Mouse (Mus musculus): ENCODE measurements at regions not wholly inside any gene's neighbourhood (a gene's known extent, or its start where the extent isn't known, plus 50 kb on each side); places are given as distances from the start of the nearest gene placed in this dataset.

DNA sequence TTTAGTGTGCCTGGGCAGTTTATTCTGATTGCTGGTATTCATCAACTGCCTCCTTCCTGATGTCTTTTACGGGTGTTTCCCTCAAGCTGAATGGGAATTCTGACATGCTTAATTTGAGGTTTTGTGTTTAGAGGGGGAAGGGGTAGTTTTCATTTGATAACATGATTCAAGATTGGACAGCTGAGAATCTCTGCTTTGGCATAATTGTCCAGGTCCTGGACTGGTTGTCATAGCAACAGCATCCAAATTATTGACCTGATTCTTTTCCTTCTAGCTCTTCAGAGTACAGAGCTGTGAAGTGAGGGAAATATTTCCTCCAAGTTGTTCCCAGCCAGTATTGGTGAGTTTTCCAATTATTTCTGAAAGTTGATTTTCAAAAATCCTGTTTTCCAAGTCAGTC lies 137.7 kb upstream of the Prkcq start:
- no peak overlapping the region for H3K27ac ChIP-seq
- no peak overlapping the region for H3K9ac ChIP-seq (ENCODE audit: low read depth, low read length)
- DNase-seq (ENCODE audit: low spot score) (no peak), ATAC-seq (replicated peaks; ENCODE audit: low FRiP score, low read depth) (no peak)
- 56% methylated on average over 1 of the region's 1 CpGs for WGBS
- H3K9me3 ChIP-seq (replicated peaks; ENCODE audit: low read length) = no peaks in the 10 kb centered on the region
- no peaks in the 10 kb centered on the region for H3K27me3 ChIP-seq (ENCODE audit: insufficient read depth, low read length)
- no peak overlapping the region for H3K4me3 ChIP-seq (replicated peaks; ENCODE audit: low read depth, low read length)
- TF ChIP-seq CTCF (IDR thresholded peaks at IDR 0.05; ENCODE audit: low read depth) = no peak
- H3K4me1 ChIP-seq (replicated peaks; ENCODE audit: insufficient read depth, low read length) = no peaks in the 10 kb centered on the region
- H3K4me2 ChIP-seq (ENCODE audit: low read length) = no peak overlapping the region
- H3K36me3 ChIP-seq (ENCODE audit: insufficient read depth, low read length) = no peaks in the 10 kb centered on the region

DNA sequence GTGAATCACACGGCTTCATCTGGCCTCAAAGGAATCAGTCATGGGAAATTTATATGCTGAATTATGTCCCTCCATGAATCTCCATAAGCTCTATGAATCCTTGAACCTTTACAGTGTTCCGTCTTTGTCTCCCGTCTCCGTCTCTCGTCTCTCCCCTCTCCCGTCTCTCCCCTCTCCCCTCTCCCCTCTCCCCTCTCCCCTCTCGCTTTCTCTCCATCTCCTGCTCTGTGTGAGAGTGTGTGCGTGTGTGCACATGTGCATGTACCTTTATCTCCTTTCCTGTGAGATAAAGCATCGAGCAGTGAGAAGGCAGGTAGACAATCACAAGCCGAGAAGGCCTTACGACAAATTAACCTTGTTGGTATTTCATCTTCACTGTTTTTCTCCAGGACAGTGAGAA lies 134.6 kb upstream of the Prkcq start:
- H3K4me2 ChIP-seq (ENCODE audit: low read length) = no peak overlapping the region
- no peaks in the 10 kb centered on the region for H3K36me3 ChIP-seq (ENCODE audit: insufficient read depth, low read length)
- ATAC-seq (replicated peaks; ENCODE audit: low FRiP score, low read depth) = no peak
- no peak for DNase-seq (ENCODE audit: low spot score)
- no peaks in the 10 kb centered on the region for H3K27me3 ChIP-seq (ENCODE audit: insufficient read depth, low read length)
- no peak for TF ChIP-seq CTCF (IDR thresholded peaks at IDR 0.05; ENCODE audit: low read depth)
- H3K9ac ChIP-seq (ENCODE audit: low read depth, low read length) = no peak overlapping the region
- no peak overlapping the region for H3K27ac ChIP-seq
- H3K9me3 ChIP-seq (replicated peaks; ENCODE audit: low read length) = no peaks in the 10 kb centered on the region
- H3K4me3 ChIP-seq (replicated peaks; ENCODE audit: low read depth, low read length) = no peak overlapping the region
- H3K4me1 ChIP-seq (replicated peaks; ENCODE audit: insufficient read depth, low read length) = no peaks in the 10 kb centered on the region
- 73% methylated on average over 11 of the region's 11 CpGs for WGBS

DNA sequence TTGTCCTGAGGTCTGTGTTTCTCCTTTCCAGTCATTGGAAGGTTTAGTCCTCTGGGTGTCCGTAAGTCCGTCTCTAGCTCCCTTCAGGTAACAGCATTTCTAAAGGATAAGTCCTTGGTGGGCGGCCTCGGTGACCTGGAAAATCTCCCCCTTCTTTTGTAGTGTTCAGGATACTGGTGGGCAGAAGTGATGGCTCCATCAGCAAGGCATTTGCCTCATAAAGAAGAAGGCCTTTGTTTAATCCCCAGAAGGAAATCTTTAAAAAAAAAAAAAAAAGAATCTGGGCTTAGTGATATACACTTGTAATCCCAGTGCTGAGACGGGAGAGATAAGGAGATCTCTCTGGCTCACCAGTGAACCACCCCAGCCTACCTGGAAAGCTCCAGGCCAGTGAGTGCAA lies 133.5 kb upstream of the Prkcq start:
- WGBS = 93% methylated on average over 5 of the region's 5 CpGs
- Histone ChIP-seq H3K9ac (ENCODE audit: low read depth, low read length) (no peak overlapping the region), H3K36me3 (ENCODE audit: insufficient read depth, low read length) (no peaks in the 10 kb centered on the region), H3K27me3 (ENCODE audit: insufficient read depth, low read length) (no peaks in the 10 kb centered on the region), H3K4me2 (ENCODE audit: low read length) (no peak overlapping the region), H3K4me1 (replicated peaks; ENCODE audit: insufficient read depth, low read length) (no peaks in the 10 kb centered on the region), H3K4me3 (replicated peaks; ENCODE audit: low read depth, low read length) (no peak overlapping the region), H3K9me3 (replicated peaks; ENCODE audit: low read length) (no peaks in the 10 kb centered on the region), H3K27ac (no peak overlapping the region)
- DNase-seq (ENCODE audit: low spot score) (no peak), ATAC-seq (replicated peaks; ENCODE audit: low FRiP score, low read depth) (no peak)
- TF ChIP-seq CTCF (IDR thresholded peaks at IDR 0.05; ENCODE audit: low read depth) = no peak

DNA sequence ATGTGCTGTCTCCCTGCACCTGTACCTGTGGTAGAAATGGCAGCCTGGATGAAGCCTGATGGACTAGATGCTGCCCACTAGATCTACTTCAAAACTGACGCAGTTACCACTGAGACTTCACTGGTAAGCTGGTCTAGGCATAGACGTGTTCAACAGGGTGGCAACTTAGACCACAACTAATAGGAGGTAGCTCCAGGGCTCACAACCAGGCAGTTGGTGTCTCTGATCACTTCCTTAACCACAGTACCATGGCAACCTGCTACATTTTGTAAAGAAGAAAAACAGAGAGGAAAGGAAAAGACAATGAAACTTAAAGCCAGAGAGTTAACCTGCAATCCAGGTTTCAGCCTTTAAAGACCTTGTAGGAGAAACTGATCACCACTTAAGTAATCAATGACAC lies 131.9 kb upstream of the Prkcq start:
- DNase-seq (ENCODE audit: low spot score) = no peak
- Histone ChIP-seq H3K4me1 (replicated peaks; ENCODE audit: insufficient read depth, low read length) (no peaks in the 10 kb centered on the region), H3K27ac (no peak overlapping the region), H3K9me3 (replicated peaks; ENCODE audit: low read length) (no peaks in the 10 kb centered on the region), H3K36me3 (ENCODE audit: insufficient read depth, low read length) (no peaks in the 10 kb centered on the region), H3K27me3 (ENCODE audit: insufficient read depth, low read length) (no peaks in the 10 kb centered on the region), H3K4me2 (ENCODE audit: low read length) (no peak overlapping the region), H3K9ac (ENCODE audit: low read depth, low read length) (no peak overlapping the region), H3K4me3 (replicated peaks; ENCODE audit: low read depth, low read length) (no peak overlapping the region)
- no peak for ATAC-seq (replicated peaks; ENCODE audit: low FRiP score, low read depth)
- WGBS = 86% methylated on average over 2 of the region's 2 CpGs
- no peak for TF ChIP-seq CTCF (IDR thresholded peaks at IDR 0.05; ENCODE audit: low read depth)

DNA sequence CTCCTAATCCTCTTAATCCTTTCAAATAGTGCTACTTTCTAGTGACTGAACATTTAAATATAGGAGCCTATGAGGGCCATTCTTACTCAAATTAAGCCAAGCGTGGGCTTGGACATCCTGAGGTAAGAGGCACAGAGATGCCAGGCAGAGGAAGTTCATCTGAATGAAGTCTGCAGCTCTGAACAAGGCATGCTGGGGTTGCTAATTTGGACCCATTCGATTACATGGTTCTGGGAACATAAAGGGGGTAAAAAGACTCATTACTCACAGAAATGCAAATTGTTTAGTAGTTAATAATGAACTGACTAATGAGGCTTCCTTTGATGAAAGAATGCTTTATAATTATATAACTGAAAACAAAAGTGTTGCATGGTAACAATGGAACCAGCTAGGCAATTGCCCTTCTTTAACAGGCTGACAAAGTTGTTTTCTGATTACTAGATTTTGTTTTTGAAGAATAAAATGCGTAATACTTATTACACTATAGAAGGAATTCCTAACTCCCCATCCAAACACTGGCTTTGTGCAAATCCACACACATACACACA lies 127.1 kb upstream of the Prkcq start:
- H3K9me3 ChIP-seq (replicated peaks; ENCODE audit: low read length) = no peaks in the 10 kb centered on the region
- WGBS = 85% methylated on average over 3 of the region's 3 CpGs
- H3K4me3 ChIP-seq (replicated peaks; ENCODE audit: low read depth, low read length) = no peak overlapping the region
- DNase-seq (ENCODE audit: low spot score) = no peak
- no peaks in the 10 kb centered on the region for H3K36me3 ChIP-seq (ENCODE audit: insufficient read depth, low read length)
- H3K9ac ChIP-seq (ENCODE audit: low read depth, low read length) = no peak overlapping the region
- no peak overlapping the region for H3K27ac ChIP-seq
- no peaks in the 10 kb centered on the region for H3K4me1 ChIP-seq (replicated peaks; ENCODE audit: insufficient read depth, low read length)
- no peak for ATAC-seq (replicated peaks; ENCODE audit: low FRiP score, low read depth)
- H3K4me2 ChIP-seq (ENCODE audit: low read length) = no peak overlapping the region
- H3K27me3 ChIP-seq (ENCODE audit: insufficient read depth, low read length) = no peaks in the 10 kb centered on the region
- TF ChIP-seq CTCF (IDR thresholded peaks at IDR 0.05; ENCODE audit: low read depth) = no peak

DNA sequence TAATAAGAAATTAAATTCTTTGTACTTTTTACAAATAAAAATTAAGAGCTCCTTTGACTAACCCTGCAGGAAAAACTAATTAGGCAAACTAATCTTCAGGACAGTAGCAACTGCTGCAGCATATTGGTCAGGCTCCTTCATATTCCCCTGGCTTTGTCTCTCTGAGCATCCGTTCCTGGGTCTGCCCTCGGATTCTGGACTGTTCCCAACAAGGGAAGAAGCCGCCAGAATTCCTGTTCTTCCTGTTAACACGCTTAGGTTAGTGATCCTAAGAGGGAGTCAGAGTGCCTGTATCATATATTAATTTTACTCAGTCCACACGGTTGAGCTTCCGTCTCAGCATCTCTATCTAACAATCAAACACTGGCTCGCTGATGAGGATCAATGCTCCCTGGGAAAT lies 120.3 kb upstream of the Prkcq start:
- TF ChIP-seq CTCF (IDR thresholded peaks at IDR 0.05; ENCODE audit: low read depth) = no peak
- H3K4me1 ChIP-seq (replicated peaks; ENCODE audit: insufficient read depth, low read length) = no peaks in the 10 kb centered on the region
- no peaks in the 10 kb centered on the region for H3K36me3 ChIP-seq (ENCODE audit: insufficient read depth, low read length)
- H3K9me3 ChIP-seq (replicated peaks; ENCODE audit: low read length) = no peaks in the 10 kb centered on the region
- 66% methylated on average over 7 of the region's 7 CpGs for WGBS
- no peak overlapping the region for H3K4me2 ChIP-seq (ENCODE audit: low read length)
- ATAC-seq (replicated peaks; ENCODE audit: low FRiP score, low read depth) (no peak), DNase-seq (ENCODE audit: low spot score) (no peak)
- H3K4me3 ChIP-seq (replicated peaks; ENCODE audit: low read depth, low read length) = no peak overlapping the region
- no peaks in the 10 kb centered on the region for H3K27me3 ChIP-seq (ENCODE audit: insufficient read depth, low read length)
- no peak overlapping the region for H3K27ac ChIP-seq
- no peak overlapping the region for H3K9ac ChIP-seq (ENCODE audit: low read depth, low read length)

DNA sequence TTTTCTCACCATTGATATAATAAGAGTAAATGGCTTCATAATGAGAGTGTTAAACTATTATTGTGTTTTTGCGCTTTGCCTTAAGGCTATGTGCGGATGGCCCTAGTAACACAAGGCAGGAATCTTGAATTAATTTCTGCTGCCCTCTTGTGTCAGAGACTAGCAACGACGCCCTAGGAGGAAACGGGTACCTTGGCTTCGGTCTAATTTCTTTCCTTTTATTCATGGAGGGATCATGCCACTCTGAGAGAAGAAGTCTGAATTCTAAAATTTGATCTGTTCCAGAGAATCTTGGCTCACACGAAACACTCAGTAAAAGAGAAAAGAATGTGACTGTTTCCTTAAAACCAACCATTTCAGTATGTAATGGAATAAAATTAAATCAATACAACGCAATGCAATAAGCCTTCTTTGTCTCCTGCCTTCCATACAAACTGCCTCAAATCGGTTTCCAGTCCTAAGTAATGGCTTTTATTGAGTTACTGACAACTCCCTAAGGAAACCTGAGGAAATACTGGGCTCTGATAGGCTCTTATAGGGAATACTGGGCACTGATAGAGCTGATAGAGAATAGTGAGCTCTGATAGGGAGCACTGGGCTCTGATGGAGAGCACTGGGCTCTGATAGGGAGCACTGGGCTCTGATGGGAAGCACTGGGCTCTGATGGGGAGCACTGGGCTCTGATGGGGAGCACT lies 112.0 kb upstream of the Prkcq start:
- Histone ChIP-seq H3K4me2 (ENCODE audit: low read length) (no peak overlapping the region), H3K9me3 (replicated peaks; ENCODE audit: low read length) (no peaks in the 10 kb centered on the region), H3K9ac (ENCODE audit: low read depth, low read length) (no peak overlapping the region), H3K36me3 (ENCODE audit: insufficient read depth, low read length) (no peaks in the 10 kb centered on the region), H3K4me1 (replicated peaks; ENCODE audit: insufficient read depth, low read length) (no peaks in the 10 kb centered on the region), H3K27ac (no peak overlapping the region), H3K27me3 (ENCODE audit: insufficient read depth, low read length) (no peaks in the 10 kb centered on the region), H3K4me3 (replicated peaks; ENCODE audit: low read depth, low read length) (no peak overlapping the region)
- TF ChIP-seq CTCF (IDR thresholded peaks at IDR 0.05; ENCODE audit: low read depth) = peak; percentile 86
- DNase-seq (ENCODE audit: low spot score) (peak; percentile 82), ATAC-seq (replicated peaks; ENCODE audit: low FRiP score, low read depth) (peak; percentile 59; the same call in 1 of the 2 replicates)
- 19% methylated on average over 9 of the region's 9 CpGs for WGBS
